Mouse (Mus musculus) embryonic fibroblast, embryonic 13.5 days (primary cell): ENCODE results near the gene Wdr73. TPM values are rescaled to one million over a fixed set of nuclear protein-coding genes. Genes with fewer than 3 reads are reported as not detected.
"Not testable (repeated sequence)": the region's sequence is repeated elsewhere in the genome, so short reads cannot be mapped to it uniquely, and the experiment has no call there.

Experiments used
- H3K27ac ChIP-seq: 2 replicates; pipeline ENCODE4 v1.5.1; 2012; ENCODE audit warnings: low read length, control low read depth, inconsistent platforms; ENCODE audit not compliant: insufficient read depth
- H3K4me1 ChIP-seq: 2 replicates; pipeline ENCODE4 v1.6.1; 2011; ENCODE audit warnings: low read length; ENCODE audit not compliant: control insufficient read depth, insufficient read depth
- H3K4me3 ChIP-seq: 2 replicates; pipeline ENCODE4 v1.5.1; 2011; ENCODE audit warnings: mild to moderate bottlenecking, control low read depth, low read length; ENCODE audit not compliant: insufficient read depth
- CTCF ChIP-seq: IDR thresholded peaks from 2 replicates; pipeline ENCODE4 v1.5.1; 2011; ENCODE audit warnings: mild to moderate bottlenecking, control low read depth, low read length, moderate library complexity, borderline replicate concordance; ENCODE audit not compliant: insufficient read depth
- POLR2A ChIP-seq: IDR thresholded peaks from 2 replicates; pipeline ENCODE4 v1.6.1; 2011; ENCODE audit warnings: low read depth, mild to moderate bottlenecking, control low read depth, low read length, moderate library complexity
- polyA plus RNA-seq: library from polyadenylated mRNA; stranded (reverse); fragments of >200 nt; gene quantifications from 2 replicates; pipeline ENCODE4 v1.2.4, GENCODE M21; 2011; ENCODE audit warnings: low read depth; ENCODE audit not compliant: missing spikeins, insufficient read length

The Wdr73 gene
- 9.3 and 13.0 TPM in 2 replicates for polyA plus RNA-seq

- H3K27ac ChIP-seq, result peak within 1 kb of the TSS; percentile 74
- H3K4me3 ChIP-seq, result peak within 1 kb of the TSS; percentile 85
- peaks cover 4% of the 10 kb centered on the region; the same call in 1 of the 2 replicates for H3K4me1 ChIP-seq
- TF ChIP-seq CTCF (no peak), POLR2A (peak; percentile 95)
These were observed at the start of gene Wdr73 for GRCm38 (mm10) chr7:80900944-80901501. Wdr73 (minus strand) TSS chr7:80901269.

GRCm38 (mm10) chr7:80947445-80948350 is 46.6 kb upstream of the Wdr73 start, which contains the start of gene Sec11a:
Sec11a (minus strand) TSS chr7:80947780.
- TF ChIP-seq POLR2A, result peak; percentile 89
- no peak for TF ChIP-seq CTCF
- Histone ChIP-seq H3K4me1 (peaks cover 10% of the 10 kb centered on the region; the same call in 1 of the 2 replicates), H3K27ac (peak within 1 kb of the TSS; percentile 86), H3K4me3 (peak within 1 kb of the TSS; percentile 77)

GRCm38 (mm10) chr7:80939808-80940207 is 38.7 kb upstream of the Wdr73 start:
- H3K4me3 ChIP-seq, result no peak overlapping the region
- no peak for TF ChIP-seq POLR2A
- no peak for TF ChIP-seq CTCF
- H3K4me1 ChIP-seq, result no peaks in the 10 kb centered on the region
- no peak overlapping the region for H3K27ac ChIP-seq

DNA sequence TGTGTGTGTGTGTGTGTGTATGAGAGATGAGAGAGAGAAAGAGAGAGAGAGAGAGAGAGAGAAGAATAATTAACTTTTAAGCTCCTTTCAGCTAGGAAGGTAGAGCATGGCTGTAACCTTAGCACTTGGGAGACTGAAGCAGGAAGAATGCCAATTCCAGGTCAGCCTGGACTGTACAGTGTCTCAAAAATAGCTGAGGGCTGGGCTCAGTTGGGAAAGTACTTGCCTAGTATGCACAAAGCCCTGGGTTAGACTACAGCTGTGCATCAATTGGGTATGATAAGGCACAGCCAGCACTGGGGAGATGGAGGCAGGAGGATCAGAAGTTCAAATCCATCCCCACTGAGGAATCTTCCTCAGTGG is 36.2 kb upstream of the Wdr73 start:
- H3K27ac ChIP-seq, H3K4me3 ChIP-seq, H3K4me1 ChIP-seq: not testable (repeated sequence)

DNA sequence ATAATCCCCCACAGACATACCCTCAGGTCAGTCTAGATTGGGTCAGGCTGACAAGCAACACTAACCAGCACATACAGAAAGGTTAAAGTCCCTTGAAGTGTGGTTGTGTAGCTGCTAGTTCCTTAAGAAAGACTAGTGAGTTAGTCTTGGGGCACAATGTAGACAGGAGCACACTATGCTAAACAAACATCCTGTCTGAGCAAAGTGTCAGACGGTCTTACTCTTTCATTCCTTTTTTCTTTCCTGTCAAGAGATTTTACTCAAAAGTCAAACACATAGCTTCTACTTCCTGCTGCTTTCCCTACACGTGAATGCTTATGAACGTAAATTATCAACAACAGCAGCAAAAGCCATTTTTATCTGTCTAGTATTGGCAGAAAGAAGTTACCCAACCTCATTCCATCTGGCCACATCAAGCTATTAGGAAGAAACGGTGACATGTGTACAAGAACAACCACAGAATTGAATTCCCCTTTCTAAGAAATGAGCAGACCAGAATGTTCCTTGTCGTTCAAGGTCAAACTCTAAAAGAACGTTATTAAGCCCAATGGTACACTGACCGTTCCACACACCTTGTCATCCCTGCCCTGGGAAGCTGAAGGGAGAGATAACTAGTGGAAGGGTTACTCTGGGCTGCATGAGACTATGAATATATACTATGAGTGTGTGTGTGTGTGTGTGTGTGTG is 35.7 kb upstream of the Wdr73 start:
- not testable (repeated sequence) for H3K4me1 ChIP-seq, H3K27ac ChIP-seq, H3K4me3 ChIP-seq

DNA sequence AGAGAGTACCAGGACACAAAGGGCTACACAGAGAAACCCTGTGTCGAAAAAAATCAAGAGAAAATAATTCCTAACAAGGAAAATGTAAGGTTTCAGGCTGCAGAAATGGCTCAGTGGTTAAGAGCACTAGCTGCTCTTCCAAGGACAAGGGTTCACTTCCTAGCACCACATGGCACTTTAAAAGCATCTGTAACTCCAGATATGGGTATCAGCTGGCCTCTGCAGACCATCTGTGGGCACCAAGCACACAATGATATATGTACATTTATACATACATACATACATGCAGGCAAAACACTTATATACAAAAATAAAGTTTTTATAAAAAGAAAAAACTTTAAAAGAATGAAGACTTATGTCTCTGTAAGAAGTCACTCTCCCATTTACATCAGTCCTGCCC is 34.8 kb upstream of the Wdr73 start:
- H3K4me1 ChIP-seq, result no peaks in the 10 kb centered on the region
- no peak overlapping the region for H3K4me3 ChIP-seq
- no peak for TF ChIP-seq POLR2A
- TF ChIP-seq CTCF, result no peak
- H3K27ac ChIP-seq, result no peak overlapping the region

GRCm38 (mm10) chr7:80932777-80933176 is 31.7 kb upstream of the Wdr73 start:
- no peak overlapping the region for H3K4me3 ChIP-seq
- TF ChIP-seq CTCF, result no peak
- TF ChIP-seq POLR2A, result no peak
- H3K27ac ChIP-seq, result no peak overlapping the region
- H3K4me1 ChIP-seq, result no peaks in the 10 kb centered on the region

DNA sequence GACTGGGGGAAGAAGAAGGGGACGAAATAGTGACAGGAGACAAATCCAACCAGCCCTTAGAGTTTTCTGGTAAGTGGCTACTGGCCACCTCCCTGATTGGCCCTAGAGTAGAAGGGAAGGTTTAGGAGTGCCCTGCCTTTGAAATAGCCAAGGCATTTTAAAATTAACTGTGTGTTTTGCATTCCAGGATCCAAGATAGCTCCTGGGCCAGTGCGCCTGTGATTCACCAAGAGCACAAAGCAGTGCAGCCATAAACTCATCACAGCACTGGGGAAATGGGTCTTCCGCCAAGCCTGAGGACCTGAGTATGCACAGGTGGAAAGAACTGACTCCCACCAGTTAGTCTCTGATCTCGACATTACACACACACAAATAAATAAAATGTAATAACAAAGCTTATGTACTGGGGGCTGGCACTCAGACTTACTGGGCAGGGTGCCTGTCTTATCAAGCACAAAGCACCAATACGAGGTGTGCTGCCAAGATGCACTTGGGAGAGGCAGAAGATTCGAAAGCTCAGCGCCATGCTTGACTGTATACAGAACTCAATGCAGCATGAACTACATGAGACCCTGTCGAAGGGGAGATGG is 30.6 kb upstream of the Wdr73 start:
- no peak overlapping the region for H3K27ac ChIP-seq
- H3K4me1 ChIP-seq, result no peaks in the 10 kb centered on the region
- H3K4me3 ChIP-seq, result no peak overlapping the region
- TF ChIP-seq POLR2A (no peak), CTCF (no peak)

GRCm38 (mm10) chr7:80923165-80923564 is 22.1 kb upstream of the Wdr73 start:
- no peak overlapping the region for H3K27ac ChIP-seq
- no peak overlapping the region for H3K4me3 ChIP-seq
- TF ChIP-seq POLR2A (no peak), CTCF (no peak)
- H3K4me1 ChIP-seq, result no peaks in the 10 kb centered on the region

GRCm38 (mm10) chr7:80919647-80920008 is 18.6 kb upstream of the Wdr73 start:
- no peaks in the 10 kb centered on the region for H3K4me1 ChIP-seq
- TF ChIP-seq CTCF, result no peak
- no peak for TF ChIP-seq POLR2A
- no peak overlapping the region for H3K27ac ChIP-seq
- H3K4me3 ChIP-seq, result no peak overlapping the region
